ENCODE assay signal across 10 mouse cellular contexts in genomic region chr10:125787441-125788060, GRCm38 (mm10).
DNase-seq lines count a peak whose midpoint lies in the region; ATAC-seq lines count a peak whose summit lies in the region.
"Had no signal": no experiment of that assay in that cellular context is flagged by ENCODE, and none has a peak within 500 bp of the region (broad histone marks: within the 10 kb centered on the region; RNA-seq: fewer than 3 reads in every experiment).

No protein-coding gene starts in this region.

- 31% methylated on average over 19 of the region's 19 CpGs for WGBS in heart, embryonic 10.5 days
- WGBS in hindbrain, embryonic 12.5 days, result 42% methylated on average over 19 of the region's 19 CpGs
- WGBS in midbrain, embryonic 10.5 days, result 39% methylated on average over 19 of the region's 19 CpGs

- H3K4me1 ChIP-seq in heart, embryonic 10.5 days, result peaks cover 25% of the 10 kb centered on the region
- peaks cover 30% of the 10 kb centered on the region for H3K4me1 ChIP-seq in hindbrain, embryonic 12.5 days
- peaks cover 36% of the 10 kb centered on the region for H3K4me1 ChIP-seq in midbrain, embryonic 10.5 days

- no peak for DNase-seq in heart, embryonic 10.5 days (ENCODE audit: low spot score)
- DNase-seq in heart, postnatal 10 days, result no peak
- DNase-seq in embryo, embryonic 10 days (ENCODE audit: low spot score), result peak; percentile 35
- no peak for DNase-seq in midbrain, embryonic 10.5 days (ENCODE audit: low spot score)
- DNase-seq in ovary, postnatal 14 days (ENCODE audit: low spot score), result no peak
- no peak for DNase-seq in spleen, postnatal 36 days (ENCODE audit: low spot score in 2 of 2)
- DNase-seq in cerebellum, postnatal 25 days, result no peak
- DNase-seq: B cell, adult 2 months; lung, adult 18-20 months had no signal

- H3K9me3 ChIP-seq in heart, embryonic 10.5 days, result no peaks in the 10 kb centered on the region
- H3K9me3 ChIP-seq in hindbrain, embryonic 12.5 days (replicated peaks), result no peaks in the 10 kb centered on the region
- H3K9me3 ChIP-seq in midbrain, embryonic 10.5 days (replicated peaks), result peaks cover 5% of the 10 kb centered on the region; the same call in 1 of the 2 replicates

- H3K36me3 ChIP-seq in heart, embryonic 10.5 days, result no peaks in the 10 kb centered on the region
- no peaks in the 10 kb centered on the region for H3K36me3 ChIP-seq in hindbrain, embryonic 12.5 days
- H3K36me3 ChIP-seq in midbrain, embryonic 10.5 days, result no peaks in the 10 kb centered on the region

- intact Hi-C loops in heart, postnatal 10 days (cut with DNase I), result loop anchor here (2.0 to 10.0 kb wide), 3 partner anchors 207 to 1077 kb away; no protein-coding TSS in a partner anchor

- peak overlapping the region; percentile 55 for H3K4me3 ChIP-seq in heart, embryonic 10.5 days
- no peak overlapping the region for H3K4me3 ChIP-seq in hindbrain, embryonic 12.5 days
- peak overlapping the region; percentile 47 for H3K4me3 ChIP-seq in midbrain, embryonic 10.5 days

- peak overlapping the region; percentile 65 for H3K27ac ChIP-seq in heart, embryonic 10.5 days
- H3K27ac ChIP-seq in hindbrain, embryonic 12.5 days, result peak overlapping the region; percentile 79
- H3K27ac ChIP-seq in midbrain, embryonic 10.5 days (replicated peaks), result peak overlapping the region; percentile 88

- no peak for ATAC-seq in hindbrain, embryonic 12.5 days (ENCODE audit: low FRiP score)

- H3K4me2 ChIP-seq in hindbrain, embryonic 12.5 days (replicated peaks), result peak overlapping the region; percentile 56

- H3K27me3 ChIP-seq in heart, embryonic 10.5 days (ENCODE audit: insufficient read depth, poor library complexity, severe bottlenecking), result no peaks in the 10 kb centered on the region
- no peaks in the 10 kb centered on the region for H3K27me3 ChIP-seq in hindbrain, embryonic 12.5 days
- no peaks in the 10 kb centered on the region for H3K27me3 ChIP-seq in midbrain, embryonic 10.5 days (ENCODE audit: low read depth, poor library complexity, severe bottlenecking)

- 0 out of 2 replicates have a peak overlapping the region, but pooled peaks have one; percentile 10 for H3K9ac ChIP-seq in hindbrain, embryonic 12.5 days
